Mouse (Mus musculus) hindbrain, postnatal 0 days (tissue): Measurements from ENCODE around the gene Mcam. TPM values are rescaled to one million over a fixed set of nuclear protein-coding genes. Genes with fewer than 3 reads are reported as not detected.

ENCODE experiments used
- ATAC-seq: fragments of 200-750 bp; cut with Nextera tagmentation; 2 replicates; pipeline ENCODE4 v1.8.0; 2017; ENCODE audit warnings: mild to moderate bottlenecking, moderate TSS enrichment, moderate library complexity
- DNase-seq: peaks from one replicate; pipeline ENCODE4 v3.0.0-alpha.2; 2015; ENCODE audit warnings: low spot score
- H3K27ac ChIP-seq: fragments of 300-500 bp; sonication (generic); 2 replicates; pipeline ENCODE4 v1.5.1; 2014; ENCODE audit warnings: mild to moderate bottlenecking
- H3K27me3 ChIP-seq: fragments of 300-500 bp; sonication (generic); 2 replicates; pipeline ENCODE4 v1.6.1; 2014; ENCODE audit warnings: low read length, mixed read lengths; ENCODE audit not compliant: insufficient read depth
- H3K36me3 ChIP-seq: fragments of 300-500 bp; sonication (generic); 2 replicates; pipeline ENCODE4 v1.6.1; 2014; ENCODE audit warnings: low read length, mixed read lengths; ENCODE audit not compliant: insufficient read depth
- H3K4me1 ChIP-seq: fragments of 300-500 bp; sonication (generic); 2 replicates; pipeline ENCODE4 v1.6.1; 2014; ENCODE audit warnings: antibody characterized with exemption, low read length, mixed read lengths; ENCODE audit not compliant: insufficient read depth
- H3K4me2 ChIP-seq: fragments of 300-500 bp; sonication (generic); 2 replicates; pipeline ENCODE4 v1.6.1; 2014; ENCODE audit warnings: low read depth, mild to moderate bottlenecking, low read length, moderate library complexity, mixed read lengths
- H3K4me3 ChIP-seq: fragments of 300-500 bp; sonication (generic); 2 replicates; pipeline ENCODE4 v1.5.1; 2014; ENCODE audit warnings: low read length
- H3K9ac ChIP-seq: fragments of 300-500 bp; sonication (generic); replicated peaks from 2 replicates; pipeline ENCODE4 v1.6.1; 2014; ENCODE audit warnings: mild to moderate bottlenecking, low read length, moderate library complexity, mixed read lengths
- H3K9me3 ChIP-seq: fragments of 300-500 bp; sonication (generic); 2 replicates; pipeline ENCODE4 v1.6.1; 2016; ENCODE audit warnings: low read length, mixed read lengths
- CTCF ChIP-seq: IDR thresholded peaks from 2 replicates; pipeline ENCODE4 v1.5.1; 2016; ENCODE audit warnings: antibody characterized with exemption, control low read depth, low read depth
- WGBS: fragments of 180-500 bp; shearing (Covaris S2); extraction: QIAGEN DNeasy Blood & Tissue Kit; methylation state at CpG from one replicate; pipeline ENCODE4 v1.1.7; 2014; 5-methylcytosine and 5-hydroxymethylcytosine counted together
- polyA plus RNA-seq: library from polyadenylated mRNA; unstranded; fragments of >200 nt; fragmentation: Nextera tagmentation; extraction: Ambion mirVana; gene quantifications from 2 replicates; pipeline ENCODE4 v1.2.1, GENCODE M21; 2015
- total RNA-seq: library from RNA; depleted of rRNA; stranded (reverse); fragments of >200 nt; gene quantifications from 2 replicates; pipeline ENCODE4 v1.2.3, GENCODE M21; 2014

The Mcam gene
- total and polyA plus RNA-seq, 2 experiments from 2014 or later, result 8.0 to 23.7 TPM

DNA sequence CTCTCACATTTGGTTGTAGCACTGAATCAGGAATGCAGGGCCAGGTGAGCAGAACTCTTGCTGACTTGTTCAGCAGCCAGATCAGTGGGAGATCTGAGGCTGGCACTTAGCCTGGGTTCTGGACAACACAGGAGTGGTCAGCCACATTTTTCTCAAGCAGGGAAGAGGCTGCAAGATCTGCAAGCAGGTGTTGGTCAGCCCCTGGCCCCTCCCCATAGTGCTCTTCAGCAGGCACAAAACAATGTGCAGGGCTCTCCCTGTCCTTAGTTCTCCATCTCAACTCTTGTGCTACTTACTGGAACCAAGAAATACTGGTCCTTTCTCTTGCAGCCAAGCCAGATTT is 10.4 kb downstream of the Mcam start:
- TF ChIP-seq CTCF, result no peak
- Histone ChIP-seq H3K36me3 (0 out of 2 replicates have a peak, but pooled peaks cover 11% of the 10 kb centered on the region), H3K4me2 (no peak overlapping the region), H3K4me1 (no peaks in the 10 kb centered on the region), H3K4me3 (no peak overlapping the region), H3K27ac (no peak overlapping the region), H3K27me3 (no peaks in the 10 kb centered on the region), H3K9ac (no peak overlapping the region), H3K9me3 (no peaks in the 10 kb centered on the region)
- DNase-seq (no peak), ATAC-seq (no peak)

DNA sequence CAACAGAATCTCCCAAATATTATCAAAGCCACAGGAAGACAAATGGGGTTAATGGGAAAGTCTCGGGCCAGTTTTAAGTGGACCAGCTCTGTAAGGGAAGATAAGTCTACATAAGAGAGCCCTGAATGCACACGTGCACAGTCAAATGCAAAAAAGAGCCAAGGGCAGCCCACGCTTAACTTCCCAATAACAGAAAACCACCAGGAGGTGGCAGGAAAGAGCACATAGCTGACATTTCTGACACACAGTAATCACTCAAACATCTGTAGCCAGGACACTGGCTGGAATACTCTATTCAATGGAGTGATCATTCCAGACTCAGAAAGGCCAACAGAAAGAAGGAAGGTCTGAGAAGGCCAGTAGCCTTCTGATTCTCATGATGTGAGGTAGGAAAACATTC is 13.0 kb downstream of the Mcam start:
- DNase-seq (peak; percentile 35), ATAC-seq (no peak)
- TF ChIP-seq CTCF, result peak; percentile 70
- Histone ChIP-seq H3K4me3 (no peak overlapping the region), H3K9ac (no peak overlapping the region), H3K4me1 (no peaks in the 10 kb centered on the region), H3K36me3 (peaks cover 14% of the 10 kb centered on the region; the same call in 1 of the 2 replicates), H3K9me3 (no peaks in the 10 kb centered on the region), H3K27ac (no peak overlapping the region), H3K4me2 (no peak overlapping the region), H3K27me3 (no peaks in the 10 kb centered on the region)
- WGBS, result 48% methylated on average over 3 of the region's 3 CpGs

DNA sequence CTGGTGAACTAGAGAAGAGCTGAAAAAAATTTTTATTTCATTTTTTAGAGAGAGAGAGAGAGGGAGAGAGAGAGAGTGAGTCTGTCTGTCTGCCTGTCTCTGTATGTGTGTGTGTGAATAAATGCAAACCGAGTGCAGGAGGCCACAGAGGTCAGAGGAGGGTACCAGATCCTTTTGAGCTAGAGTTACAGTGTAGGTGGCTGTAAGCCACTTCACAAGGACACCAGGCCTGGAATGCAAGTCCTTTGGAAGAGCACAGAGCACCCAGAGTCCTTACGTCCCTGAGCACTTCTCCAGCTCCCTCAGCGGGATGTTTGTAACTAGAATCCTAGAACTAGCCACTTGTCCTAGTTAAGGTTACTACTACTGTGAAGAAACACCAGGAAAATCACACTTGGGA is 25.6 kb downstream of the Mcam start:
- H3K4me1 ChIP-seq, result no peaks in the 10 kb centered on the region
- WGBS, result 89% methylated on average over 3 of the region's 3 CpGs
- no peak overlapping the region for H3K4me3 ChIP-seq
- DNase-seq (no peak), ATAC-seq (no peak)
- H3K27ac ChIP-seq, result no peak overlapping the region
- H3K36me3 ChIP-seq, result peaks cover 58% of the 10 kb centered on the region
- H3K9me3 ChIP-seq, result no peaks in the 10 kb centered on the region
- no peak for TF ChIP-seq CTCF
- H3K4me2 ChIP-seq, result no peak overlapping the region
- H3K9ac ChIP-seq, result no peak overlapping the region
- no peaks in the 10 kb centered on the region for H3K27me3 ChIP-seq

DNA sequence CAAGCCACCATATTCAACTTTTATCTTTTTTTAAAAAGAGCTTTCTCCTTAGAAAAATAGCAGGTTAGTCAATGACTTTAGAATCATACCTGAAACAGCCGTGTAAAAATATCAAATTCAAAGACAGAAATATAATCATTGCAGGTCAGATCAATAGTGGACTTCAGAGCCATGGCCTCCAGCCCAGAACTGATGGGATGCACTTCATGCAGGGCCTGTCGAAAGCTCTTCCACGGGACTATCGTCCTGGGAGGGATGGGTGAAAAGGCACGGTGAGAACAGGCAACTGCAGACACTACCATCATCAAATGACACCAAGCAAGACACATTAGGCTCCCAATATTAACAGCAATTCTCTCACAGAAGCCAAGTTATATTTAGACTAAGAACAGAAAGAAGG is 34.7 kb downstream of the Mcam start:
- WGBS, result 85% methylated on average over 5 of the region's 5 CpGs
- H3K4me2 ChIP-seq, result no peak overlapping the region
- no peaks in the 10 kb centered on the region for H3K9me3 ChIP-seq
- ATAC-seq (no peak), DNase-seq (no peak)
- H3K27me3 ChIP-seq, result no peaks in the 10 kb centered on the region
- H3K4me3 ChIP-seq, result no peak overlapping the region
- no peak overlapping the region for H3K9ac ChIP-seq
- H3K27ac ChIP-seq, result no peak overlapping the region
- H3K4me1 ChIP-seq, result no peaks in the 10 kb centered on the region
- peaks cover 27% of the 10 kb centered on the region for H3K36me3 ChIP-seq
- TF ChIP-seq CTCF, result no peak

DNA sequence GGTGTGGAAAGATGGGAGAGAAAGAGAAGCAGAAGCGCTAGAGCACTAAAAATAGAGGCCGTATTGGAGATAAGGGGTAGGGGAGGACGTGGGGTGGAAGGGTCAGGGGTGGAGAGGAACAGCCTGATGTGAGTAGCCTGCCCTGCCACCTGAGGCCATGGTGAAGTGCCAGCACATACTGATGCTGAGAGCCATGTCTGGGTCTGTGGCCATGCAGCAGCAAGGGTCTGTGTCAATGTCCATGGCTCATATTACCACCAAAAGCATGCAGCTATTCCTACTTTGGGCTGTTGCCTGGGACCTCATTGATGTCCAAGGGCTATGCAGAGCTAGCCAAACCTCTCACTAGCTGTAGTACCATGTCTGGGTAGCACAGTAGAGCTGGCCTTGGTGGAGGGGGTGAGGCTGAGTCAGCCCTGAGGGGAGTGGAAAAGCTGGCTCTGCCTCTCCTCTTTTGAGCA is 36.5 kb downstream of the Mcam start:
- no peak overlapping the region for H3K4me2 ChIP-seq
- TF ChIP-seq CTCF, result no peak
- no peak overlapping the region for H3K27ac ChIP-seq
- peaks cover 21% of the 10 kb centered on the region; the same call in 1 of the 2 replicates for H3K36me3 ChIP-seq
- H3K4me3 ChIP-seq, result no peak overlapping the region
- DNase-seq (no peak), ATAC-seq (no peak)
- no peak overlapping the region for H3K9ac ChIP-seq
- H3K27me3 ChIP-seq, result no peaks in the 10 kb centered on the region
- no peaks in the 10 kb centered on the region for H3K4me1 ChIP-seq
- WGBS, result 89% methylated on average over 3 of the region's 3 CpGs
- H3K9me3 ChIP-seq, result no peaks in the 10 kb centered on the region

DNA sequence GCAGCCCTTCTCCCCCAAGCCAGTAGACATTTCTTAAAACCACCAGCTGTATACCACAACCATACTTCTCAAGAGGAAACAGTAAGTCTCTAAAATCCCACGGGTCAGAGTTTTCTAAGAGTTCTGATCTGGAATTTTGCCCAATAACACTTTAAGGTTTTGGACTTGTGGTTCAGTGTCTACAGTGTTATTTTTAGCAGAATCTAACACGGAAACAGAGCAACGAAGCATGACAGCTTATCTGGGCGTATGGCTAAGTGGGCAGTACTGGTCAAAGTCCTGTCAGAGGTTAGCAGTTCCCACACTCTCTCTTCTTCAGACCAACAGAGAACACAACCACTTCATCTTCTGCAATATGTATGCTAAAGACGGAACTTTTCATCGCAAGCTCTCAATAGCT is 41.3 kb downstream of the Mcam start:
- no peak for TF ChIP-seq CTCF
- Histone ChIP-seq H3K36me3 (peaks cover 14% of the 10 kb centered on the region; the same call in 1 of the 2 replicates), H3K4me2 (no peak overlapping the region), H3K4me1 (no peaks in the 10 kb centered on the region), H3K27ac (no peak overlapping the region), H3K9ac (no peak overlapping the region), H3K4me3 (no peak overlapping the region), H3K9me3 (no peaks in the 10 kb centered on the region), H3K27me3 (no peaks in the 10 kb centered on the region)
- 71% methylated on average over 6 of the region's 6 CpGs for WGBS
- DNase-seq, result no peak
- ATAC-seq, result no peak

DNA sequence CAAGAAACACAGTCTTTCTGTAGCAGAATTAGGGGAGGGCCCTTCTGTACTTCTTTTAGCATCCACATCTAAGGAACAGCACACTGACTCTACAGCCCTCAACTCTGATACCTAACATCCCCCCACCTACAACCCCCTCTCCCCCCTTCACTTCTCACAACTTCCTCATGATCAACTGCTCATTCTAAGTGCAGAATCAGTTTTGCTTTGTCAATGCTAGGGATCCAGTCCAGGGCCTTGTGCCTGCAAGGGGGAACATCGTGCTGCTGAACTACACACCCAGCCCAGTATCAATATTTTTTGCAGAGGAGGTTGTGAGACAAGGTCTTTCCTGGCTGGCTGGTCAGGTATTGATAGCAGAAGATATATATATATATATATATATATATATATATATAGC is 41.7 kb downstream of the Mcam start:
- no peak overlapping the region for H3K9ac ChIP-seq
- ATAC-seq (no peak), DNase-seq (no peak)
- no peaks in the 10 kb centered on the region for H3K4me1 ChIP-seq
- no peak overlapping the region for H3K4me3 ChIP-seq
- peaks cover 10% of the 10 kb centered on the region; the same call in 1 of the 2 replicates for H3K36me3 ChIP-seq
- H3K9me3 ChIP-seq, result no peaks in the 10 kb centered on the region
- no peak overlapping the region for H3K27ac ChIP-seq
- H3K27me3 ChIP-seq, result no peaks in the 10 kb centered on the region
- 80% methylated on average over 1 of the region's 1 CpGs for WGBS
- no peak for TF ChIP-seq CTCF
- H3K4me2 ChIP-seq, result no peak overlapping the region
